Mouse (Mus musculus) bone marrow, adult 2 months (tissue): ENCODE measurements around the gene Erc2. TPM values are rescaled to one million over a fixed set of nuclear protein-coding genes. Genes with fewer than 3 reads are reported as not detected.

Source experiments
- H3K27ac ChIP-seq: fragments of 200-500 bp; 2 replicates; pipeline ENCODE4 v1.5.1; 2012; ENCODE audit warnings: low read depth, mild to moderate bottlenecking, control low read depth, inconsistent platforms, low read length; ENCODE audit not compliant: control insufficient read depth, poor library complexity, insufficient read depth
- H3K4me1 ChIP-seq: fragments of 200-500 bp; 2 replicates; pipeline ENCODE4 v1.6.1; 2011; ENCODE audit warnings: low read length; ENCODE audit not compliant: control insufficient read depth, insufficient read depth
- H3K4me3 ChIP-seq: fragments of 200-500 bp; replicated peaks from 2 replicates; pipeline ENCODE3; 2011; ENCODE audit warnings: mild to moderate bottlenecking, low read depth, low read length, control low read depth; ENCODE audit not compliant: control insufficient read depth
- CTCF ChIP-seq: fragments of 200-500 bp; IDR thresholded peaks from 2 replicates; pipeline ENCODE4 v1.5.1; 2011; ENCODE audit warnings: low read length, control low read depth; ENCODE audit not compliant: control insufficient read depth, insufficient read depth
- POLR2A ChIP-seq: fragments of 200-500 bp; IDR thresholded peaks from 2 replicates; pipeline ENCODE4 v1.6.1; 2011; ENCODE audit warnings: low read depth, mild to moderate bottlenecking, control low read depth, low read length, borderline replicate concordance; ENCODE audit not compliant: control insufficient read depth
- WGBS: fragments of 180-500 bp; shearing (Covaris S2); methylation state at CpG from one replicate; pipeline ENCODE4 v1.1.7; 2018; 5-methylcytosine and 5-hydroxymethylcytosine counted together
- polyA plus RNA-seq: library from polyadenylated mRNA; stranded (reverse); fragments of >200 nt; gene quantifications from 2 replicates; pipeline ENCODE4 v1.2.4, GENCODE M21; 2011; ENCODE audit warnings: low replicate concordance; ENCODE audit not compliant: missing spikeins, insufficient read depth, insufficient read length

The Erc2 gene
- polyA plus RNA-seq, 1 experiment = not detected

DNA sequence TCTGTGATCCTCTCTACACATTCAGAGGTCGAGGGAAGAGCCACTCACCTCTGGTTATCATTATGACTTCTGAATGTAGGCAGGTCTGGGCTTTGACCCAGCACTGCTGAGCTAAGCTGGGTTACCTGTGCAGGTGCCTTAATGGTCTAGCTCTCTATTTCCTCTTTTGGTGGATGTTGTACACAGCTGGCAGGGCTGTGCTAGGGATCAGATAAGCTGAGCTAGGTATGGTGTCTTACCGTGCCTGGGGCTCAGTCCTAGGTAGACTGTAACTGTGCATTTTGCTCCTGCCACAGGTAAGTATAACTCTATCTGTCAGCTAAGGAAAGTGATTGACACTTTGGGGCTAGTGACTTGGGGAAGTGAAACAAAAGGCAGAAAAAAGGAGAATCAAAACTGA is 701.0 kb downstream of the Erc2 start:
- Histone ChIP-seq H3K4me3 (no peak overlapping the region), H3K4me1 (no peaks in the 10 kb centered on the region), H3K27ac (no peak overlapping the region)
- WGBS = 47% methylated on average over 2 of the region's 2 CpGs
- TF ChIP-seq CTCF (no peak), POLR2A (no peak)

DNA sequence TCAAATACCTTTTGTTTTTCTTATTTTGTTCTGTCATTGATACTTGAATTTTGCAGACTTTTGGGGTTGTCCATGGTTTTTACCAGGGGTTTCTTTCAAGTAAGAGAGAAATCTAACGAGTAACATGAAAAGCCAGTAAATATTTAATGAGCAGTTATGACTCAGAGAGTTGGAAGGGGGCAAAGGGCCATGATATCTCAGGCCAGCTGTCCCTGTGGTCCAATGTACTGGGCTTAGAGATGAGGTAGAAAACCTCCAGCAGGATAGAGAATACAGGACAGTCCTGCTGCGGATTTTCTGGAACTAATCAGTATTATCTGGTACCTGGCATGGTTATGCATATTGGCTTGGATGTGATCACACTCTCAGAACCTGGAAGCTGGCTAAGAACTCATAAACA is 701.5 kb downstream of the Erc2 start:
- Histone ChIP-seq H3K4me3 (no peak overlapping the region), H3K27ac (no peak overlapping the region), H3K4me1 (no peaks in the 10 kb centered on the region)
- no peak for TF ChIP-seq CTCF
- no peak for TF ChIP-seq POLR2A
- 59% methylated on average over 2 of the region's 2 CpGs for WGBS

DNA sequence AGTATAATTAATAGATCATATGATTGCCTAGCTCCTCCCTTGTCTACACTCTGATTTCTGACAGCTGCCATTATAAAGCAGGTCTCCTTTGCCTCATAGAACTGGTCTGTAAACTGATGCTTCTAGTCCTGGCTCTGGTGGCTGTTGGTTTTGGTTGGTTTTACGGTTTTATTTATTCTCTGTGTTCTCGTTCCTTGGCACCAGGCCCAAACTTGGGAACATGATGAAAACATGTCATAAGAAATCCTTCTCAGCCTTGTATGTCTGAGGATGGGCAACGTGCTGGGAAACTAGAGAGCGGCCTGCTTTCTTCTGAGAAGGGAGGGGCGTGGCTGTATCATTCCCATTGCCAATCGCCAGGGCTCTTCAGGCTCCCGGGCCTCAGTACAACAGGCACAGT is 704.2 kb downstream of the Erc2 start:
- WGBS = 76% methylated on average over 7 of the region's 7 CpGs
- no peak overlapping the region for H3K4me3 ChIP-seq
- H3K4me1 ChIP-seq = no peaks in the 10 kb centered on the region
- no peak overlapping the region for H3K27ac ChIP-seq
- no peak for TF ChIP-seq CTCF
- TF ChIP-seq POLR2A = no peak

DNA sequence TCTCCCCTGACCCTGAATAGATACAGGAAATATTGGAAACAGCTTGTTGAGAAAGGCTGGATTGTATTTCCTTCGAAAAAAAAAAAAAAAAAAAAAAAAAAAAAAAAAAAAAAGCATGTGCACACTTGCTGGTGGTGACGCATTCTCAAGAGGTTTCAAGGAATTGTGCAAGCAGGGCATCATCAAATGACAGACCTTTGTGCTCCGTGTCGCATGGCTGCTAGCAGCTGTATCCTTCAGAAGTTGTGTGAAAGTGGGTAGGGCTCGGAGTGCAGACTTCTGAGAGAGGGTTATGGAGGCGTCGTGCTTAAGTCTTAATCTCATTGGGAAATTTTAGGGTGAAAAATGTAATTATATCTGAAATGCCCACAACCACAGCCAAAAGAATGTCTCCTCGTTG is 706.3 kb downstream of the Erc2 start:
- no peak overlapping the region for H3K4me3 ChIP-seq
- WGBS = 56% methylated on average over 8 of the region's 8 CpGs
- TF ChIP-seq POLR2A (no peak), CTCF (no peak)
- no peak overlapping the region for H3K27ac ChIP-seq
- H3K4me1 ChIP-seq = no peaks in the 10 kb centered on the region

GRCm38 (mm10) chr14:28331108-28331507 is 708.9 kb downstream of the Erc2 start:
- Histone ChIP-seq H3K4me1 (no peaks in the 10 kb centered on the region), H3K4me3 (no peak overlapping the region), H3K27ac (no peak overlapping the region)
- WGBS = 83% methylated on average over 5 of the region's 5 CpGs
- TF ChIP-seq CTCF (no peak), POLR2A (no peak)

GRCm38 (mm10) chr14:28332351-28332953 is 710.2 kb downstream of the Erc2 start:
- Histone ChIP-seq H3K4me1 (no peaks in the 10 kb centered on the region), H3K27ac (no peak overlapping the region), H3K4me3 (no peak overlapping the region)
- TF ChIP-seq CTCF (no peak), POLR2A (no peak)
- WGBS = 55% methylated on average over 3 of the region's 3 CpGs

DNA sequence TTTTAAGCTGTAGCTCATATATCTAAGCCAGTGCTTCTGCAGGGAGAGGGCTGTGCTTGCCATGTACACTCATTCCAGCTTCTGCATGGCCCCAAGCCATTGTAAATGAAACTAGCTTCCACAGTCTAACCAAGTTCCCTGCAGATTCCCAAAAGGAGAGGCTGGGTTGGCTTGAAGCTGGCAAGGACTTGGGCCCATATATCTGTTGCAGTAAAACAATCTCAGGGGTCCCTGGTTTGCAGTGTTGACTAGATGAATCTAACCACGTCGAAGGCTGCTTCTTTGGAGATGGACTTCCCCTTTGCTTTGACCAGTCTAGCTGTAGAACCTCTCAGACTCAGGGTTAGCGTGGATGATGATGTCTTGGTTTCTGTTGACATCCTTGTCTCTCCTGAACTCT is 716.9 kb downstream of the Erc2 start:
- WGBS = 66% methylated on average over 3 of the region's 3 CpGs
- Histone ChIP-seq H3K4me3 (no peak overlapping the region), H3K4me1 (no peaks in the 10 kb centered on the region), H3K27ac (no peak overlapping the region)
- TF ChIP-seq POLR2A (no peak), CTCF (no peak)

GRCm38 (mm10) chr14:28349129-28349528 is 726.9 kb downstream of the Erc2 start:
- WGBS = 90% methylated on average over 1 of the region's 1 CpGs
- Histone ChIP-seq H3K27ac (no peak overlapping the region), H3K4me1 (no peaks in the 10 kb centered on the region), H3K4me3 (no peak overlapping the region)
- TF ChIP-seq POLR2A = no peak
- TF ChIP-seq CTCF = no peak

DNA sequence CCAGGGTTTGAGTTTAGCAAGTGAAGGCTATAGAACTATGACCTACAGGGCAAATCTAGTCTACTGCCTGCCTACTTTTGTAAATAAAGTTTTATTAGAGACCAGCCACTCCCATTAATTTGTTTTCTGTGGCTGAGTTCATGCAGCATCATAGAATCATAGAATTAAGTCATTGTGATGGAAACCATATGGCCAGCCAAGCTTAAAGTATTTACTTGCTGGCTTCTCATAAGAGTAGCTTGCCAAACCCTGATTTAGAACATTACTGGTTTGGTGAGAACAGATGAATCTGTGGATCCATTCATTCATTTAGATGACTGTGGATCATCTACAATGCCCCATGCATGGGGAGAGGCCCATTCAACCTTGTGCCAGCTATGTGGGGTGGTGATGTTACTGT is 733.8 kb downstream of the Erc2 start:
- no peak overlapping the region for H3K4me3 ChIP-seq
- H3K27ac ChIP-seq = no peak overlapping the region
- TF ChIP-seq POLR2A (no peak), CTCF (no peak)
- no peaks in the 10 kb centered on the region for H3K4me1 ChIP-seq
